Comparison of ENCODE assay signal across 23 mouse cellular contexts in genomic region chr16:86127391-86127790, GRCm38 (mm10).
A peak's percentile ranks its signal among the peaks of the same experiment; 100 is the strongest.
DNase-seq lines count a peak whose midpoint lies in the region; ATAC-seq and TF ChIP-seq lines count a peak whose summit lies in the region.
"Had no signal": no experiment of that assay in that cellular context is flagged by ENCODE, and none has a peak within 500 bp of the region (broad histone marks: within the 10 kb centered on the region; RNA-seq: fewer than 3 reads in every experiment).

No protein-coding gene starts in this region.

- no peaks in the 10 kb centered on the region for H3K9me3 ChIP-seq in heart, embryonic 11.5 days (replicated peaks; ENCODE audit: control insufficient read depth, low read length)
- H3K9me3 ChIP-seq: embryonic facial prominence, embryonic 13.5 days; embryonic facial prominence, embryonic 15.5 days; forebrain, embryonic 10.5 days; forebrain, embryonic 12.5 days had no signal

- no peak overlapping the region for H3K9ac ChIP-seq in heart, adult 2 months (ENCODE audit: low read depth, low read length)
- no peak overlapping the region for H3K9ac ChIP-seq in heart, embryonic 11.5 days (ENCODE audit: low read depth, low read length)
- H3K9ac ChIP-seq: embryonic facial prominence, embryonic 13.5 days; embryonic facial prominence, embryonic 15.5 days; forebrain, embryonic 12.5 days had no signal

- 69% methylated on average over 4 of the region's 4 CpGs for WGBS in heart, adult 2 months
- 74% methylated on average over 4 of the region's 4 CpGs for WGBS in heart, embryonic 11.5 days (ENCODE audit: insufficient replicate concordance)
- WGBS in lung, adult 2 months, result 80% methylated on average over 4 of the region's 4 CpGs

- no peaks in the 10 kb centered on the region for H3K36me3 ChIP-seq in heart, adult 2 months (ENCODE audit: control insufficient read depth, insufficient read depth, low read length)
- no peaks in the 10 kb centered on the region for H3K36me3 ChIP-seq in heart, embryonic 11.5 days (ENCODE audit: control insufficient read depth, insufficient read depth, low read length)
- H3K36me3 ChIP-seq: embryonic facial prominence, embryonic 13.5 days; embryonic facial prominence, embryonic 15.5 days; forebrain, embryonic 10.5 days; forebrain, embryonic 12.5 days had no signal

- H3K4me2 ChIP-seq in heart, embryonic 11.5 days, result no peak overlapping the region
- H3K4me2 ChIP-seq: embryonic facial prominence, embryonic 13.5 days; embryonic facial prominence, embryonic 15.5 days; forebrain, embryonic 12.5 days had no signal

- no peak for TF ChIP-seq EP300 in heart, adult 2 months (IDR thresholded peaks at IDR 0.05; ENCODE audit: insufficient read depth, low read depth, low read length)

- intact Hi-C loops in gastrocnemius, adult 2 months (cut with DNase I), result no loop called here
- intact Hi-C loops in gastrocnemius, postnatal 14 days (cut with DNase I; ENCODE audit: low total_unique reads), result no loop called here
- intact Hi-C loops in heart, adult 2 months (cut with DNase I), result no loop called here

- H3K4me1 ChIP-seq in heart, adult 2 months (ENCODE audit: control insufficient read depth, insufficient read depth, low read length), result no peaks in the 10 kb centered on the region
- H3K4me1 ChIP-seq in heart, embryonic 11.5 days (ENCODE audit: control insufficient read depth, insufficient read depth, low read length), result no peaks in the 10 kb centered on the region
- H3K4me1 ChIP-seq in lung, adult 2 months (ENCODE audit: control insufficient read depth, insufficient read depth, low read length), result no peaks in the 10 kb centered on the region
- H3K4me1 ChIP-seq: embryonic facial prominence, embryonic 13.5 days; embryonic facial prominence, embryonic 15.5 days; forebrain, embryonic 10.5 days; forebrain, embryonic 12.5 days had no signal

- H3K27me3 ChIP-seq in heart, adult 2 months (ENCODE audit: control insufficient read depth, insufficient read depth, low read length), result no peaks in the 10 kb centered on the region
- no peaks in the 10 kb centered on the region for H3K27me3 ChIP-seq in heart, embryonic 11.5 days (ENCODE audit: control insufficient read depth, insufficient read depth, low read length)
- H3K27me3 ChIP-seq: embryonic facial prominence, embryonic 13.5 days; embryonic facial prominence, embryonic 15.5 days; forebrain, embryonic 12.5 days had no signal

- DNase-seq in gastrocnemius, adult 2 months, result no peak
- no peak for DNase-seq in gastrocnemius, postnatal 14 days
- no peak for DNase-seq in heart, adult 2 months
- DNase-seq in heart, adult 9 months (ENCODE audit: low spot score in 2 of 2), result peak; percentile 39 to 48
- no peak for DNase-seq in heart, adult 11 months
- no peak for DNase-seq in lung, adult 2 months
- DNase-seq: adrenal gland, adult 2 months; adrenal gland, postnatal 10 days; adrenal gland, postnatal 25 days; cerebellum, adult 11 months; cerebellum, adult 18-20 months; cerebellum, adult 8-10 months; cerebellum, adult 9-11 months; cerebellum, postnatal 14 days; cerebellum, postnatal 36 days; embryo, embryonic 11 days had no signal

- ATAC-seq in heart, embryonic 11.5 days (replicated peaks; ENCODE audit: insufficient number of reproducible peaks, low FRiP score, low TSS enrichment), result no peak
- ATAC-seq: forebrain, embryonic 14.5 days had no signal

- peak overlapping the region; percentile 73 for H3K27ac ChIP-seq in gastrocnemius, adult 2 months
- peak overlapping the region; percentile 51 for H3K27ac ChIP-seq in heart, adult 2 months
- H3K27ac ChIP-seq in heart, embryonic 11.5 days (ENCODE audit: low read depth, low read length), result no peak overlapping the region
- H3K27ac ChIP-seq: embryonic facial prominence, embryonic 13.5 days; embryonic facial prominence, embryonic 15.5 days; forebrain, embryonic 10.5 days; forebrain, embryonic 12.5 days had no signal

- TF ChIP-seq CTCF in gastrocnemius, adult 2 months (IDR thresholded peaks at IDR 0.05), result no peak
- no peak for TF ChIP-seq CTCF in heart, adult 2 months (IDR thresholded peaks at IDR 0.05)
- TF ChIP-seq CTCF in lung, adult 2 months (IDR thresholded peaks at IDR 0.05; ENCODE audit: insufficient read depth, low read length), result no peak

- no peak for TF ChIP-seq POLR2A in heart, adult 2 months (IDR thresholded peaks at IDR 0.05; ENCODE audit: insufficient read depth, low read depth, low read length)
- TF ChIP-seq POLR2A in lung, adult 2 months (IDR thresholded peaks at IDR 0.05; ENCODE audit: borderline replicate concordance, extremely low read depth, low read depth, low read length), result no peak

- H3K79me2 ChIP-seq in heart, adult 2 months (replicated peaks; ENCODE audit: control insufficient read depth, insufficient read depth, low read length), result no peaks in the 10 kb centered on the region

- no peak overlapping the region for H3K4me3 ChIP-seq in gastrocnemius, adult 2 months
- H3K4me3 ChIP-seq in heart, adult 2 months, result no peak overlapping the region
- no peak overlapping the region for H3K4me3 ChIP-seq in heart, embryonic 11.5 days (ENCODE audit: low read depth, low read length)
- no peak overlapping the region for H3K4me3 ChIP-seq in lung, adult 2 months (replicated peaks; ENCODE audit: extremely low read depth, low read depth, low read length)
- H3K4me3 ChIP-seq: embryonic facial prominence, embryonic 13.5 days; embryonic facial prominence, embryonic 15.5 days; erythroblast, embryonic 14.5 days; forebrain, embryonic 10.5 days; forebrain, embryonic 12.5 days had no signal

Comparison
In these comparisons a context has a peak if more than half of its experiments do, and no peak if none do; other contexts are left out.
1. DNase-seq: peak in heart, adult 9 months (2 of 2); none in gastrocnemius, adult 2 months (single experiment), gastrocnemius, postnatal 14 days (single experiment), heart, adult 2 months (0 of 2), heart, adult 11 months (single experiment) and lung, adult 2 months (single experiment).